Mouse (Mus musculus): ENCODE data around the gene 2610528J11Rik.

2610528J11Rik gene

GRCm38 (mm10) chr4:118568709-118569108, 41.9 kb downstream of the 2610528J11Rik start:
- ChIA-PET POLR2A (interaction anchor here in 2 of 4 experiments (0.5 to 1.4 kb wide), 2 partner anchors 124 to 132 kb away, joined by 3 read pairs; partner anchors contain the start of gene Cdc20 (in 1 of the 2)), CTCF (interaction anchor here in 3 of 4 experiments (0.5 to 3.3 kb wide), 8 partner anchors 10 to 287 kb away, joined by 3 to 14 read pairs (median 4); no protein-coding TSS in a partner anchor)

DNA sequence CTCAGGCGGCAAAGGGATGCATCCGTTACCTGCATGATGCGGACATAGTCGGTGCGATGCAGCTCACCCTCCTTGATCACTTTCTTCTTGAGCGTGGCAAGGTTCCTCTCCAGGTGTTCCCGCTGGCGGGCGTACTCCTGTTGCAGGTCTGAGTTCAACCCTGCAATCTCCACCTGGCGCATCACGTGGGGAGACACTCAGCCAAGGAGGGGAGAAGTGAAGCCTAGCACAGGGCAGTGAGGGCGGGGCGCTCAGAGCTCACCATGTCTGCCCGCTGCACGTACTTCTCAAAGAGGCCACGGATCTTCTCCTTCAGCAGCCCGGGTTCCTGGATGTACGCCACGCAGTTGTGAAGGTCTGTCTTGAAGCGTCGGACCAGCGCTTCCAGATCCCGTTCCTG, 42.5 kb downstream of the 2610528J11Rik start:
- ChIA-PET POLR2A (interaction anchor here in 2 of 4 experiments (1.4 kb wide), 2 partner anchors 132 to 142 kb away, joined by 3 read pairs; partner anchors contain the start of gene Cdc20 (in 1 of the 2)), CTCF (interaction anchor here in 3 of 4 experiments (0.5 to 3.3 kb wide), 8 partner anchors 9 to 459 kb away, joined by 3 to 14 read pairs (median 4); no protein-coding TSS in a partner anchor)

DNA sequence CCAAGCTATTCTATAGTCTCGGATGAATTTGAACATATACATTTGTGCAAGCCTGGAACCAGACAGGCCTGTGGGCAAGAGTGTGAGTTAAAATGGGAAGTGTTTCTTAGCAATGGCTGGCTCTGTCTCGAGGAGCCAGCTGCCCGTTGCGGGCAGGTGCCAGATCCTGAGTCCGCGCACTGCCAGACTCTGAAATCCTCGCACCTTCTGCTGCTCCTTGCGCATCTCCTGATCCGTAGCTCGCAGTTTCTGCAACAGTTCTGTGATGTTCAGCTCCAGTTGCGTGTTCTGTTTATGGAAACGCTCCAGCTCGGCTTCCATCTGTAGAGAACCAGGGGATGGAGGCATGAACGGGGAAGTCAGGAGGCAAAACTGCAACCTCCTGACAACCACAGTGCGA, 44.6 kb downstream of the 2610528J11Rik start:
- CTCF ChIA-PET, result interaction anchor here in 2 of 4 experiments (0.6 to 3.3 kb wide), 2 partner anchors 8 to 819 kb away, joined by 3 to 14 read pairs; no protein-coding TSS in a partner anchor
- POLR2A ChIA-PET, result no interaction called here

DNA sequence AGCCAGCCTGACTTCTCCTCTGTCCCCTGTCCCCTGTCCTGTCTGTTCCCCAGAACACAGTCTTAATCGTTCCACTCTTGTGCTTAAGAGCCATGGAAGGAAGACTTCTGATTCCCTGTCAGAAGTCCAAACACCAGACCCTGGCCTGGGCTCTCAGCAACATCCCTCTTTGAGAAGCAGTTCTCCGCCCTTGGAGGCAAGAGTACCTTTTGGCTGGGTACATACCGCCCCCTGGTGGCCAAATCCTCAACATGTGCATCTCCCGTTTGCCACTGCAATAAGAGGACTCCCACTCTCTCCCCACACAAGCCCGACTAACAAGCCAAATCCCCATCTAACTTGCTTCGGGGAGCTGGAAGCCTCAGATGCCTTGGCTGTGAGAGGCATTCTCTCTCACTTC, 49.3 kb downstream of the 2610528J11Rik start:
- ChIA-PET CTCF (interaction anchor here in 1 of 4 experiments (0.5 kb wide), 1 partner anchor 239 kb away, joined by 6 read pairs; no protein-coding TSS in a partner anchor), POLR2A (interaction anchor here in 1 of 4 experiments (0.8 kb wide), 1 partner anchor 396 kb away, joined by 5 read pairs; the partner anchor contains the start of gene Kdm4a)

- CTCF ChIA-PET, result interaction anchor here (0.5 to 1.6 kb wide), 41 partner anchors 9 to 625 kb away, joined by 3 to 14 read pairs (median 4); partner anchors contain the start of gene Zfp691 (in 1 of the 4)
Observed at GRCm38 (mm10) chr4:118579313-118579712, 52.5 kb downstream of the 2610528J11Rik start.

More at GRCm38 (mm10) chr4:118579313-118579712, 52.5 kb downstream of the 2610528J11Rik start:
- POLR2A ChIA-PET, result interaction anchor here in 2 of 4 experiments (0.5 to 1.9 kb wide), 5 partner anchors 36 to 400 kb away, joined by 3 to 5 read pairs (median 4); partner anchors contain the start of genes Kdm4a (in 1 of the 2) and Tmem125 (in 1 of the 2)

Data from embryonic stem cell, embryonic (primary cell).